ENCODE assay signal across 8 mouse cellular contexts in the genomic region with DNA sequence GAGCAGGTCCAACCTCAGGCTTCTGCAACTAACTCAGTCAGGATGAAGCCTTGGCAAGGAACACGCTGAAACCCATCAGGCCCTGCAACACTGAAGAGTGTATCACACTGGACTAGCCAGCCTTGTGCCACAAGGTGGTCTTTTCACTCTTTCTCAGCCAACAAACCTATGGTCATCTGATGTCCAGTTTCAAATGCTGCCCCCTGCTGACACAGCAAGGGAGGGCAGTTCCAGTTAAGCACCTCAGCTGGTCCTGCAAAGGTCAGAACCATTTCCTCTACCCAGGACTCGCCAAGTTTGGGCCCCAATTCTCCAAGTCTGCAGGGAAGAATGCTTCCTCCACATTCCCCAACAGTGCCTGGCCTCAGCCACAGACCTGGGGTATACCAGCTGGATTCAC. TPM values are rescaled to one million over a fixed set of nuclear protein-coding genes. Genes with fewer than 3 reads are reported as not detected.
DNase-seq lines count a peak whose midpoint lies in the region; ATAC-seq and TF ChIP-seq lines count a peak whose summit lies in the region.

No protein-coding gene starts in this region.

- no peak for TF ChIP-seq POLR2A in spleen, adult 2 months (IDR thresholded peaks at IDR 0.05; ENCODE audit: low read depth, low read length)

- H3K27me3 ChIP-seq in spleen, adult 2 months (ENCODE audit: control insufficient read depth, insufficient read depth, low read length) = no peaks in the 10 kb centered on the region
- no peaks in the 10 kb centered on the region for H3K27me3 ChIP-seq in heart, embryonic 16.5 days (ENCODE audit: control insufficient read depth, insufficient read depth, low read length)

- WGBS in spleen, adult 2 months = 55% methylated on average over 2 of the region's 2 CpGs
- WGBS in heart, embryonic 16.5 days = 42% methylated on average over 2 of the region's 2 CpGs

- H3K4me2 ChIP-seq in heart, embryonic 16.5 days (ENCODE audit: low read depth, low read length) = peak overlapping the region; percentile 89

- H3K4me3 ChIP-seq in spleen, adult 2 months (ENCODE audit: extremely low read depth, insufficient read depth, insufficient read length) = no peak overlapping the region
- H3K4me3 ChIP-seq in heart, embryonic 16.5 days (ENCODE audit: low read length) = peak overlapping the region; percentile 72

- peak; percentile 23; the same call in 1 of the 2 replicates for TF ChIP-seq CTCF in spleen, adult 2 months (IDR thresholded peaks at IDR 0.05; ENCODE audit: extremely low read depth, insufficient read depth, insufficient read length, insufficient replicate concordance)

- intact Hi-C loops in left cerebral cortex, postnatal 36 days (cut with DNase I) = no loop called here

- no peaks in the 10 kb centered on the region for H3K9me3 ChIP-seq in heart, embryonic 16.5 days (replicated peaks; ENCODE audit: control insufficient read depth, low read length)

- peaks cover 40% of the 10 kb centered on the region for H3K36me3 ChIP-seq in spleen, adult 2 months (ENCODE audit: control insufficient read depth, insufficient read depth, low read length)
- peaks cover 34% of the 10 kb centered on the region for H3K36me3 ChIP-seq in heart, embryonic 16.5 days (ENCODE audit: control insufficient read depth, insufficient read depth)

- peak overlapping the region; percentile 33 for H3K9ac ChIP-seq in heart, embryonic 16.5 days (ENCODE audit: low read length)

- H3K27ac ChIP-seq in spleen, adult 2 months (ENCODE audit: insufficient read depth, low read length) = no peak overlapping the region
- H3K27ac ChIP-seq in heart, embryonic 16.5 days (ENCODE audit: low read length) = no peak overlapping the region

- DNase-seq in spleen, adult 2 months (ENCODE audit: low read depth in 1 of 2, low spot score in 2 of 2) = no peak
- DNase-seq in spleen, postnatal 36 days (ENCODE audit: low spot score in 2 of 2) = no peak
- peak; percentile 64 for DNase-seq in cerebellum, adult 9-11 months
- peak; percentile 78 for DNase-seq in kidney, postnatal 25 days
- peak; percentile 66 for DNase-seq in mesoderm, embryonic 11.5 days (ENCODE audit: low read depth, low spot score)
- peak; percentile 82 for DNase-seq in testis, postnatal 10 days (ENCODE audit: low spot score)
- no peak for DNase-seq in left cerebral cortex, postnatal 36 days (ENCODE audit: low spot score in 2 of 2)

- ATAC-seq in heart, embryonic 16.5 days (replicated peaks; ENCODE audit: extremely low read depth, insufficient read depth, low FRiP score) = no peak

- H3K4me1 ChIP-seq in spleen, adult 2 months (ENCODE audit: control insufficient read depth, insufficient read depth, insufficient read length) = peaks cover 19% of the 10 kb centered on the region; the same call in 1 of the 2 replicates
- H3K4me1 ChIP-seq in heart, embryonic 16.5 days (ENCODE audit: control insufficient read depth, insufficient read depth, low read length) = peaks cover 36% of the 10 kb centered on the region

RNA-seq across cellular contexts. Expression of a gene that starts 8.5 kb away (rescaled TPM):
- 262 and 359 TPM in 2 replicates for polyA plus RNA-seq in spleen, adult 2 months (2012; rRNA removed)
- polyA plus RNA-seq in heart, embryonic 16.5 days (2015; fragmentation: Nextera tagmentation; extraction: Ambion mirVana) = 42.7 and 46.5 TPM in 2 replicates
- total RNA-seq in left cerebral cortex, postnatal 36 days (2021) = 100 to 1,000 TPM; 160 to 179 TPM

RNA-seq across cellular contexts. Expression of a gene that starts 16.1 kb away (rescaled TPM):
- polyA plus RNA-seq in spleen, adult 2 months (2012; rRNA removed) = 0.04 and 0.11 TPM in 2 replicates
- polyA plus RNA-seq in heart, embryonic 16.5 days (2015; fragmentation: Nextera tagmentation; extraction: Ambion mirVana) = 0.04 and 0.89 TPM in 2 replicates
- total RNA-seq in left cerebral cortex, postnatal 36 days (2021) = under 1 TPM; 0.27 TPM

Comparison
In these comparisons a context has a peak if more than half of its experiments do, and no peak if none do; other contexts are left out.
1. DNase-seq: peak in cerebellum, adult 9-11 months (single experiment), kidney, postnatal 25 days (2 of 2), mesoderm, embryonic 11.5 days (single experiment) and testis, postnatal 10 days (single experiment); none in spleen, adult 2 months (0 of 2), spleen, postnatal 36 days (0 of 2) and left cerebral cortex, postnatal 36 days (0 of 2).